8 mouse cellular contexts compared by ENCODE assay signal in genomic region chr17:35865481-35866280, GRCm38 (mm10). TPM values are rescaled to one million over a fixed set of nuclear protein-coding genes. Genes with fewer than 3 reads are reported as not detected.
A peak's percentile ranks its signal among the peaks of the same experiment; 100 is the strongest.
DNase-seq lines count a peak whose midpoint lies in the region; ATAC-seq and TF ChIP-seq lines count a peak whose summit lies in the region.

Ppp1r18 (plus strand) TSS chr17:35865593.

- no peaks in the 10 kb centered on the region for H3K9me3 ChIP-seq in liver, postnatal 0 days (ENCODE audit: low read length)
- H3K9me3 ChIP-seq in neural tube, embryonic 14.5 days (ENCODE audit: control insufficient read depth, low read length) = no peaks in the 10 kb centered on the region

- under 1% methylated on average over 38 of the region's 48 CpGs for WGBS in liver, postnatal 0 days (ENCODE audit: insufficient replicate concordance)
- WGBS in neural tube, embryonic 14.5 days = under 1% methylated on average over 44 of the region's 48 CpGs

- peak within 1 kb of the TSS; percentile 61 for H3K9ac ChIP-seq in liver, postnatal 0 days (replicated peaks)
- peak within 1 kb of the TSS; percentile 91 for H3K9ac ChIP-seq in neural tube, embryonic 14.5 days (replicated peaks; ENCODE audit: low read depth, low read length)

- no peak for TF ChIP-seq EP300 in liver, postnatal 0 days (IDR thresholded peaks at IDR 0.05; ENCODE audit: low read depth)

- no peak for TF ChIP-seq CTCF in liver, postnatal 0 days (IDR thresholded peaks at IDR 0.05; ENCODE audit: low read depth)

- no peak for ATAC-seq in inflammation-experienced regulatory T-cells, adult 6 months
- ATAC-seq in liver, postnatal 0 days = peak; percentile 4; the same call in 1 of the 2 replicates
- peak; percentile 69 for ATAC-seq in neural tube, embryonic 14.5 days (ENCODE audit: low read depth)

- peaks cover 39% of the 10 kb centered on the region for H3K27me3 ChIP-seq in liver, postnatal 0 days (ENCODE audit: insufficient read depth, low read length)
- H3K27me3 ChIP-seq in neural tube, embryonic 14.5 days (ENCODE audit: control insufficient read depth, insufficient read depth, low read length) = no peaks in the 10 kb centered on the region

- peak in 1 of 2 experiments; percentile 41 for DNase-seq in layer of hippocampus, postnatal 14 days (ENCODE audit: low spot score in 2 of 2)
- no peak for DNase-seq in layer of hippocampus, postnatal 25 days (ENCODE audit: extremely low spot score in 1 of 2, low spot score in 1 of 2)
- DNase-seq in c-Kit-positive CD71-negative TER-119-negative erythroid progenitor cells, embryonic 14.5 days (ENCODE audit: low read depth) = peak; percentile 54
- DNase-seq in gastrocnemius, postnatal 25 days = peak; percentile 84
- DNase-seq in liver, postnatal 0 days = peak; percentile 77
- DNase-seq in urinary bladder, adult 18-20 months (ENCODE audit: low spot score in 2 of 2) = peak; percentile 51 to 52

- peak within 1 kb of the TSS; percentile 79 for H3K4me2 ChIP-seq in liver, postnatal 0 days (ENCODE audit: low read depth, low read length)
- H3K4me2 ChIP-seq in neural tube, embryonic 14.5 days (ENCODE audit: low read depth, low read length) = peak within 1 kb of the TSS; percentile 94

- H3K27ac ChIP-seq in liver, postnatal 0 days (ENCODE audit: low read depth) = peak within 1 kb of the TSS; percentile 95
- H3K27ac ChIP-seq in neural tube, embryonic 14.5 days (ENCODE audit: low read depth, low read length) = peak within 1 kb of the TSS; percentile 96

- 0 out of 2 replicates have a peak, but pooled peaks cover 3% of the 10 kb centered on the region for H3K36me3 ChIP-seq in liver, postnatal 0 days (replicated peaks; ENCODE audit: insufficient read depth, low read length)
- no peaks in the 10 kb centered on the region for H3K36me3 ChIP-seq in neural tube, embryonic 14.5 days (ENCODE audit: control insufficient read depth, insufficient read depth, low read length)

- peaks cover 32% of the 10 kb centered on the region for H3K4me1 ChIP-seq in liver, postnatal 0 days (ENCODE audit: insufficient read depth)
- peaks cover 35% of the 10 kb centered on the region for H3K4me1 ChIP-seq in neural tube, embryonic 14.5 days (ENCODE audit: control insufficient read depth, insufficient read depth, low read length)

- peak within 1 kb of the TSS; percentile 55 for H3K4me3 ChIP-seq in liver, postnatal 0 days (ENCODE audit: low read depth, low read length)
- H3K4me3 ChIP-seq in neural tube, embryonic 14.5 days (ENCODE audit: low read depth, low read length) = peak within 1 kb of the TSS; percentile 78

RNA-seq across cellular contexts. Expression of gene Ppp1r18, which starts in this region (rescaled TPM):
- total RNA-seq in layer of hippocampus, postnatal 14 days (2021) = 10 to 100 TPM; 13.4 to 14.0 TPM
- total RNA-seq in layer of hippocampus, postnatal 25 days (2021) = 10 to 100 TPM in 1 of 2 experiments, 1 to 10 TPM in 1; 9.5 to 10.5 TPM
- total RNA-seq in gastrocnemius, postnatal 25 days (2021) = 1 to 10 TPM; 4.8 to 8.0 TPM
- 100 to 1,000 TPM; 194 to 273 (median 213) TPM for polyA plus RNA-seq in inflammation-experienced regulatory T-cells, adult 6 months (2017; shearing (Covaris generic))
- polyA plus RNA-seq in liver, postnatal 0 days (2015; fragmentation: Nextera tagmentation; extraction: Ambion mirVana) = 14.1 and 15.3 TPM in 2 replicates
- 18.0 and 27.3 TPM in 2 replicates for polyA plus RNA-seq in neural tube, embryonic 14.5 days (2014; fragmentation: Nextera tagmentation; extraction: Ambion mirVana)

Comparison
In these comparisons a context has a peak if more than half of its experiments do, and no peak if none do; other contexts are left out.
1. DNase-seq: peak in c-Kit-positive CD71-negative TER-119-negative erythroid progenitor cells, embryonic 14.5 days (single experiment), gastrocnemius, postnatal 25 days (single experiment), liver, postnatal 0 days (single experiment) and urinary bladder, adult 18-20 months (2 of 2); none in layer of hippocampus, postnatal 25 days (0 of 2).